Mouse (Mus musculus) embryonic facial prominence, embryonic 10.5 days (tissue): ENCODE measurements at regions not wholly inside any gene's neighbourhood (a gene's known extent, or its start where the extent isn't known, plus 50 kb on each side); places are given as distances from the start of the nearest gene placed in this dataset.

Source experiments
- DNase-seq: peaks from one replicate; pipeline ENCODE4 v3.0.0-alpha.2; 2017; ENCODE audit warnings: low spot score
- H3K27ac ChIP-seq: fragments of 300-500 bp; sonication (generic); replicated peaks from 2 replicates; pipeline ENCODE4 v1.5.1; 2016; ENCODE audit warnings: mild to moderate bottlenecking
- H3K27me3 ChIP-seq: fragments of 300-500 bp; sonication (generic); replicated peaks from 2 replicates; pipeline ENCODE4 v1.6.1; 2016; ENCODE audit warnings: low read depth, mild to moderate bottlenecking; ENCODE audit not compliant: poor library complexity, severe bottlenecking
- H3K36me3 ChIP-seq: fragments of 300-500 bp; sonication (generic); replicated peaks from 2 replicates; pipeline ENCODE4 v1.6.1; 2016; ENCODE audit warnings: mild to moderate bottlenecking, moderate library complexity
- H3K4me1 ChIP-seq: fragments of 300-500 bp; sonication (generic); 2 replicates; pipeline ENCODE4 v1.6.1; 2016
- H3K4me3 ChIP-seq: fragments of 300-500 bp; sonication (generic); 2 replicates; pipeline ENCODE4 v1.5.1; 2016; ENCODE audit warnings: mild to moderate bottlenecking, moderate library complexity
- H3K9me3 ChIP-seq: fragments of 300-500 bp; sonication (generic); 2 replicates; pipeline ENCODE4 v1.6.1; 2016; ENCODE audit warnings: mild to moderate bottlenecking
- WGBS: fragments of 180-500 bp; shearing (Covaris S2); methylation state at CpG from one replicate; pipeline ENCODE4 v1.1.7; 2016; 5-methylcytosine and 5-hydroxymethylcytosine counted together

DNA sequence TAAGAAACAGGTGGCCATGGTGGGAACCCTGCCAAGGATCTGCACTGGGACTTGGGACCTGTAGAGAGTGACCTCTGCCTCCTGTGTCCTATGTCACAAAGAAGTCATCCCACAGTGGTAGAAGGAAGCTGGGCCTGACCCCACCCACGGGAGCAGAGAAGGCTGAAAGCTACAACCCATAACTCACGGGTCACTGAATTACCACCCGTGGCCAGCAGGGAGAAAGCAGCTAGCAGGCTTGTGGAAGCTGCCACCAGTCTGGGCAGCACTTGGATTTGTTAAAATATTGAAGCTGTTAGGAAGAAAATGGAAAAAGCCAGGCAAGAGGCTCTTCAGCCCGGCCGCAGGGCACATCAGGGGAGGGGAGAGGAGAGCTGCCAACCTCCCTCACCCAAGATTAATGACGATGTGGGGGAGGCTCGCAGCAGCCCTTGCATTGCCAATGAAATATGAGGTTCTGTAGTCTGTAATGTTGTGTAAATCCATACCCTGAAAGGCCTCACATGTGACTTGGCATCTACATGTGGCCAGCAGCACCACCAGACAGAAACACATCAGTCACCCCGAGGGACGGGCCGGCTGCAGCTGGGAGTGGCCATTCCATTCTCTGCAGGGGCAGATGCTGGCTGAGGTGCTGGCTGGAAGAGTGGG lies 94.5 kb downstream of the Olfm1 start:
- Histone ChIP-seq H3K4me1 (peaks cover 6% of the 10 kb centered on the region; the same call in 1 of the 2 replicates), H3K9me3 (no peaks in the 10 kb centered on the region), H3K4me3 (no peak overlapping the region), H3K27ac (no peak overlapping the region), H3K36me3 (no peaks in the 10 kb centered on the region), H3K27me3 (0 out of 2 replicates have a peak, but pooled peaks cover 6% of the 10 kb centered on the region)
- 71% methylated on average over 10 of the region's 10 CpGs for WGBS
- DNase-seq, result no peak

DNA sequence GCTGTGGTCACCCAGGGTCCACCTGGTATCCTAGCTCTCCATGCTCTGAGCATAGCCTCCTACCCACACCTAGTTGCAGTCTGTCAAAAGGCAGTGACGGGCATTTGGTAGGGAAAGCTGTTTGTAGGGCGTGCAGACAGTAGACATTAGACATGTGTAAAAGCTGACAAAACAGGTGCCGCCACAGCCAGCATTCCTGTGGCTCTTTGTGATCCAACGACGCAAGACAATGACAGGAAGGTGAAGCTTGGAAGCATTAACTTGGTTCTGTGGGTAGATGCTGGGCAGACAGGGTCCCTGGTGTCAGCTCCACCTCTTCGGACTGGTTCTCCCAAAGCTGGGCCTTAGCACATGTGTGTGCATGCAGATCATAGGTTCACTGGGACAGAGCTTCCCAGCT lies 96.5 kb downstream of the Olfm1 start:
- Histone ChIP-seq H3K27ac (no peak overlapping the region), H3K4me3 (no peak overlapping the region), H3K27me3 (0 out of 2 replicates have a peak, but pooled peaks cover 6% of the 10 kb centered on the region), H3K36me3 (no peaks in the 10 kb centered on the region), H3K9me3 (no peaks in the 10 kb centered on the region), H3K4me1 (peaks cover 10% of the 10 kb centered on the region)
- no peak for DNase-seq
- whole genome bisulfite sequencing, result 89% methylated on average over 6 of the region's 6 CpGs

DNA sequence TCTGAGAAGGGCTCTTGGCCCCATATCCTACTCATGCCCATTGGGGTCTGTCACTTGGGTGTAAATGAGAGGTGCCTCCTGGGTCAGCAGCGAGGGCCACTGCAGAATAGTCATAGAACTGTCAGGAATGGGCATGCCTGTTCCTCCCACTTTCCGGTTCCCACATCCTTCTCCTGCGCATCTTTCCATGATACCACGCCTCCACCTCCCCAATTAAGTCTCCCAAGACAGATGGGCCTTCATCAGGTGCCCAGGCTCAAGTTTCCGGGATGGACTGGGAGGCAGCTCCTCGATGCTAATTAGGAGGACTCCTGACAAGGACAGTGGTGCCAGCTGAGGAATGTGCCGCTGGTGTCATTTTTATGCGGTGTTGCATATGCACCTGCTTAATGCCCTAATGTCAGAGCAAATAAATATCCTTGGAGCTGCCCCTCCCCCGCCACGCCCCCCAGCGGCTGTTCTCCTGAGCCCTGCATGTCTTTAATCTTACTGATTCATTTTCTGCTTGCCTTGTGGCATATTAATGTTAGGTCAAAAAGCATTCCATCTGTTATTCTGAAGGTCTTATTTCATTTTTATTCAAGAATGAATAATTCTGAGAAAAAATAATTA lies 97.2 kb downstream of the Olfm1 start:
- DNase-seq, result no peak
- Histone ChIP-seq H3K27ac (no peak overlapping the region), H3K4me3 (no peak overlapping the region), H3K9me3 (no peaks in the 10 kb centered on the region), H3K36me3 (no peaks in the 10 kb centered on the region), H3K27me3 (0 out of 2 replicates have a peak, but pooled peaks cover 6% of the 10 kb centered on the region), H3K4me1 (peaks cover 17% of the 10 kb centered on the region)
- 73% methylated on average over 11 of the region's 11 CpGs for WGBS

DNA sequence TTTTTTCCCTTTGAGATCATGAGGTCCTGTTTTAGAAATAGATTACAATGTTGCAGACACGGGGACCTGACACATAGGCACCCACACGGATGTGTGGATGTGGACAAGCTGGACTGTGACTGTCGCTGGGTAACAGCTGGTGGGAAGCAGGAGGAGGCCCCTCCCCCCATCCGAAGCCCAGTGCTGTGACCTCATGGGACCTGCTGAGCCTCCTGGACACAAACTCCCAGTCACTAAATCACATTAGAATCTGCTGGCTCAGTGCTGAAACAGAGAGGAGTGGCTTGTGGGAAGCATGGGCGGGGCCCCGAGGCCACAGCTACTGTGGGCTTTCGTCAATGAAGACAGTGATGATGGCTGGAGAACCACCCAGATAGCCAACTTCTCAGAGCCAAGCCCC lies 101.7 kb downstream of the Olfm1 start:
- DNase-seq, result peak; percentile 34
- Histone ChIP-seq H3K36me3 (no peaks in the 10 kb centered on the region), H3K27ac (no peak overlapping the region; the same call in 1 of the 2 replicates), H3K27me3 (0 out of 2 replicates have a peak, but pooled peaks cover 7% of the 10 kb centered on the region), H3K4me1 (peaks cover 42% of the 10 kb centered on the region), H3K9me3 (no peaks in the 10 kb centered on the region), H3K4me3 (no peak overlapping the region)
- WGBS, result 56% methylated on average over 7 of the region's 7 CpGs

DNA sequence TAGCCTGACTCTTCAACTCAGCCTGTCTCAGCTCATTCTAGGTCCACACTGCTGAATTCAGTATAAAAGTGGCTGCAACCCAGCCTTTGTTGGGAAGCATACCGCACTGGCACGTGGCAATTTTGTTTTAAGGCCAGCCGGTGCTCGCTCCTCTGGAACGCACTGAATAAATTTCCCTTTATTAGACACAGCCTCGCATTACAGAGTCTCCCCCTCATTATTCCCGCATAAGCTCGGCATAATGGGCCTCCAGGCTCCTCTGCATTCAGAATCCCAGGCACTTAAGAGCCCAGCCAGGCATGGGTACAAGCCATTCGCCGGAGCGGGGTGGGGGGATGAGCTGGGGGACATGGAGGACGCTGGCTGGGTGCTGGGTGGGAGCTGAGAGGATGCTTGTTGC lies 103.4 kb downstream of the Olfm1 start:
- Histone ChIP-seq H3K4me3 (no peak overlapping the region), H3K27ac (peak overlapping the region; percentile 67), H3K9me3 (no peaks in the 10 kb centered on the region), H3K27me3 (0 out of 2 replicates have a peak, but pooled peaks cover 3% of the 10 kb centered on the region), H3K36me3 (no peaks in the 10 kb centered on the region), H3K4me1 (peaks cover 44% of the 10 kb centered on the region)
- no peak for DNase-seq
- 71% methylated on average over 12 of the region's 12 CpGs for WGBS

DNA sequence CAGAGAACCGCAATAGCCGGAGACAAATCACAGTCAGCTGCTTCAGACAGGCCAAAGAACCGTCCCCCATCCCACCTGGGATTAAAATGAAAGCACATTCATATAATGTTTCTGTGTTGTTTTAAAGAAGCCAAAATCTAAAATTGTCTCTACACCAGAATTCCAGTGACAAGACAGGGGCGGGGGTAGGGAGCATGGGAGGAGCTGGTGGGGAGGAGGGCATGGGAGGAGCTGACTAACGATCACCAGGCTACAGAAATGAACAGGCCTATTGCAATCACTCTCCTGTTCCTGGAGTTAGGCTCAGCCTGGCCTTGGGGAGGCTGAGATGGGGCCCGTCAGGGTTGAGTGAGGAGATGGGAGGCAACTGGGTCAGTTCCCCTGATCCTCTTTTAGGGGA lies 105.9 kb downstream of the Olfm1 start:
- H3K36me3 ChIP-seq, result no peaks in the 10 kb centered on the region
- H3K4me3 ChIP-seq, result no peak overlapping the region
- no peak for DNase-seq
- peaks cover 46% of the 10 kb centered on the region for H3K4me1 ChIP-seq
- 0 out of 2 replicates have a peak, but pooled peaks cover 3% of the 10 kb centered on the region for H3K27me3 ChIP-seq
- WGBS, result 58% methylated on average over 6 of the region's 6 CpGs
- 0 out of 2 replicates have a peak overlapping the region, but pooled peaks have one; percentile 1 for H3K27ac ChIP-seq
- no peaks in the 10 kb centered on the region for H3K9me3 ChIP-seq

DNA sequence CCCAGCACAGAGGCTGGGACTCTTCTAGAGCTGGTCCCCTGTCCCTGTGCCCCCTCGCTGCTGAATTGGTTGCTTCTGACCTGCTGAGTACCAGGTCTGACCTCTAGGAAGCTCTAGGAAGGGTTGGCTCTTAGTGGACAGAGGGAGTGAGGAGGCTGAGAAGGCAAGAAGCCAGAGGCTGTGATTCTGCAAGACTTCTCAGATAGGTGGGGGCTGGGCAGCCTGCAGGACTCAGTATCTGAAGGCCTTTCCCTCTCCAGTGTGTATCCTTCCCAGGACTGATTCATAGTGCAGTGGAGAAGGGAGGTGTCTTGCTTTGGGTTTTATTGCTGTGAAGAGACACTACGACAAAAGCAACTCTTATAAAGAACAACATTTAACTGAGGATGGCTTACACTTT lies 106.6 kb downstream of the Olfm1 start:
- Histone ChIP-seq H3K4me1 (peaks cover 42% of the 10 kb centered on the region), H3K9me3 (no peaks in the 10 kb centered on the region), H3K27ac (0 out of 2 replicates have a peak overlapping the region, but pooled peaks have one; percentile 1), H3K27me3 (0 out of 2 replicates have a peak, but pooled peaks cover 3% of the 10 kb centered on the region), H3K36me3 (no peaks in the 10 kb centered on the region), H3K4me3 (no peak overlapping the region)
- no peak for DNase-seq
- WGBS, result 88% methylated on average over 2 of the region's 2 CpGs

DNA sequence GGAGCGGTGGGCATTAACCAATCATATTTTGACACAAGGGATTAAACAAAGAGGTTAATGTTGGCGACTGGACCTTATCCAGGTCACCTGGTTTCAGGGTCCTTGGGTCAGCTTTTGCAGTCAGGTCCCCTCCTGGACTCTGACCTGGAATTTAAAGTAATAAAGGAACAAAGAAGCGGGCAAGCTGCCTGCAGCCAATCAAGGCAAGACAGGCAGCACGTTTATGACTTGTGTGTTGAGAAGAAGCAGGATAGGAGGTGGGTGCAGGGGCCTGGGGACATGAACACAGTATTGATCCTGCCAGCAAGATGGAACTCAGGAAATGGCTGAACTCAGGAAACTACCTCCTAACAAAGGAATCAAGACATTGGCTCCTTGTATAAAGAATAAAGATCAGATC lies 108.5 kb downstream of the Olfm1 start:
- H3K4me3 ChIP-seq, result no peak overlapping the region
- no peak overlapping the region for H3K27ac ChIP-seq
- peaks cover 22% of the 10 kb centered on the region for H3K4me1 ChIP-seq

DNA sequence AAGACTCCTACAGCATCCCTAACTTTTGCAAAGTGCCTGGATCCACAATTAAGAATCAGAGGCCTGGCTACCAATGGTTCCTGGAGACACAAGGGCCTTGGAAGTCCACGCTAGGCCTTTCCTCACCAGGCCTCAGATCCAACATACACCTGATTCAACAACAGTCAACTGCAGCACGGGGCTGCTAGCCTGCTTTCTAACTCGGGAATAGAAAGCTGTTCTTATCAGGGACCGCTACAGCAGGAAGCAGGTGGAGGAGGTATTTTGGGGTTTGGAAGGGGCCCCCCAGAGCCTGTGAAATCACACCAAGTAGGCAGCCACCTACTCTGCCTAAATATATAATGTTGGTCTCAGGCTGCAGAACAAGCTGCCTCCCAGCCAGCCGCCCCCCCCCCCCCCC lies 111.1 kb downstream of the Olfm1 start:
- DNase-seq, result no peak
- Histone ChIP-seq H3K9me3 (no peaks in the 10 kb centered on the region), H3K4me3 (no peak overlapping the region), H3K36me3 (no peaks in the 10 kb centered on the region), H3K27me3 (no peaks in the 10 kb centered on the region), H3K4me1 (peaks cover 9% of the 10 kb centered on the region), H3K27ac (no peak overlapping the region)
- WGBS, result 85% methylated on average over 5 of the region's 5 CpGs

More for the DNA sequence above, 108.5 kb downstream of the Olfm1 start:
- no peak for DNase-seq
- Histone ChIP-seq H3K9me3 (no peaks in the 10 kb centered on the region), H3K36me3 (no peaks in the 10 kb centered on the region), H3K27me3 (no peaks in the 10 kb centered on the region)
- 72% methylated on average over 4 of the region's 4 CpGs for WGBS

DNA sequence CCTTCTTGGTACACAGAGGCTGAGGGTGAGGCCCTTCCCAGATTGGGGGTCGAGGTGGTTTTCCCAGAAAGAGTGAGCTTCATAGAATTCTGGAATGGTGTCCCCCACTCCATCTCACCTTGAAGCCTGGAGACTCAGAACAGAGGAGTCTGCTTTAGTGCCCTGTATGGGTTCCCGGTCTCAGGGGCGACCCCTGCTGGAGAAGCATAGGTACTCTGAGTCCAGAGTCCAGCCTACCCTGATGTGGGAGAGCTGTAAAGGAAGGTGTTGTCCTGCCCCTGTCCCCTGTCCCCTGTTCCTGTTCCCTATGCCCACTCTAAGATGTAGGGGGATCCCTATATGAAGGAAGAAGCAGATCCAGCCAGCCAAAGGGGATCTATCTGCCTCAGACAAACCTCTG lies 111.9 kb downstream of the Olfm1 start:
- H3K4me3 ChIP-seq, result no peak overlapping the region
- WGBS, result 14% methylated on average over 3 of the region's 3 CpGs

DNA sequence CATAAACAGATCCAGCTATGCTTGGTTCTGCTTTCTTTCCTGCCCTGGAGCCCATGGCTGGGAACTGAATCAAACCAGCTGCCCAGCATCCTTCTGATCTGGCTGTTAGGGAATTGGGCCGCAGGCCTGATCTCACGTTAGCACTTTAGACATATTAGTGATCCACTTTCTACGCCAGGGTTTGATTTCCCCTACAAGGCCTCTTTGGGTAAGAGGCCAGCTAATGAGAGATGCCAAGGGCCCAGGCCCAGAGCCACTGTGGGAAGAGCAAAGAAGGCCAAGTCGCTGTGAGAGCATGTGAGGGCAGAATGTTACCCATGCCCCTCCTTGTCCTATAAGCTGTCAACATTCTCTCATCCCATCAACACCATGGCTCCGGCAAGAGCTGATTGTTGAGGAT lies 116.3 kb downstream of the Olfm1 start:
- H3K4me3 ChIP-seq, result no peak overlapping the region
- no peak overlapping the region for H3K27ac ChIP-seq
- no peaks in the 10 kb centered on the region for H3K4me1 ChIP-seq
- 89% methylated on average over 5 of the region's 5 CpGs for WGBS
- H3K9me3 ChIP-seq, result no peaks in the 10 kb centered on the region
- H3K36me3 ChIP-seq, result no peaks in the 10 kb centered on the region
- DNase-seq, result no peak
- no peaks in the 10 kb centered on the region for H3K27me3 ChIP-seq

More for the DNA sequence above, 111.9 kb downstream of the Olfm1 start:
- peak; percentile 61 for DNase-seq
- Histone ChIP-seq H3K4me1 (peaks cover 4% of the 10 kb centered on the region; the same call in 1 of the 2 replicates), H3K27ac (no peak overlapping the region), H3K9me3 (no peaks in the 10 kb centered on the region), H3K27me3 (no peaks in the 10 kb centered on the region), H3K36me3 (no peaks in the 10 kb centered on the region)

DNA sequence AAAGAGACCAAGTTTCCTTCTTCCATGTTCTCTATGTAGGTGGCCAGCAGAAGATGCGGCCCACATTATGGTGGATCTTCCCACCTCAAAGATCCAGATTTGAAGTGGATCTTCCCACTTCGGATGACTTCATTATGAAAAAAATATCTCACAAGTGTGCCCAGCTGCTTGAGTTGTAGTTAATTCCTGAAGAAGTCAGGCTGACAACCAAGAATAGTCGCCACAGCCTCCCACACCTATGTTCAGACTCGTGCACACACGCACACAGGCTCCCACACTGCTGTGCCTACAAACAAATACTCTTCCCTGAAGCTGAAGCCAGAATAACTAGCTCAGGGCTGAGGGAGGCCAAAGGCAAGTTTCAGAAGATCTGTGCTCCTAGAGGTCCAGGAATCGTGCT lies 119.4 kb downstream of the Olfm1 start:
- Histone ChIP-seq H3K4me1 (no peaks in the 10 kb centered on the region), H3K27me3 (no peaks in the 10 kb centered on the region), H3K27ac (no peak overlapping the region), H3K36me3 (no peaks in the 10 kb centered on the region), H3K4me3 (no peak overlapping the region), H3K9me3 (no peaks in the 10 kb centered on the region)
- no peak for DNase-seq
- 90% methylated on average over 6 of the region's 6 CpGs for WGBS

DNA sequence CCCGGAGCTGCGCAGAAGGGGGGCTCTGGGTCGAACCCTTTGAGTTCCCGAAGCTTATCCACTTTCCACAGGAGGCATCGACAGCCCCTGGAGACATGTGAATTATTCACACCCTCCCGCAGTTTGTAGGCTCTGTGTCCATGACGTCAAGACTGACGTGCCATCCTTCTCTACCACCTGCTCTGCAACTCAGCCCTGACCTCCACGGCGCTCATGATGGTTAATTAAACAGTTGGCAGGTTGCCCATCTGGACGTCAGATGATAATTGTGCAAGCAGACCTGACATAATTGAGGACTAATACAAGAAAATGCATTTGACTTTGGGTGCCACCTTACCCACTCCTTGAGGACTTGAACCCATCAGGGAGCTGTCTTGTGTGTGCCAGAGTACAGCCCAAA lies 121.1 kb upstream of the Ppp1r26 start:
- peaks cover 17% of the 10 kb centered on the region for H3K4me1 ChIP-seq
- WGBS, result 81% methylated on average over 11 of the region's 11 CpGs
- no peak for DNase-seq
- H3K27me3 ChIP-seq, result no peaks in the 10 kb centered on the region
- H3K36me3 ChIP-seq, result no peaks in the 10 kb centered on the region
- H3K4me3 ChIP-seq, result no peak overlapping the region
- H3K27ac ChIP-seq, result no peak overlapping the region
- no peaks in the 10 kb centered on the region for H3K9me3 ChIP-seq
